Mouse (Mus musculus) A20 (cell line): ENCODE measurements at regions not wholly inside any gene's neighbourhood (a gene's known extent, or its start where the extent isn't known, plus 50 kb on each side); places are given as distances from the start of the nearest gene placed in this dataset.
"Not testable (repeated sequence)": the region's sequence is repeated elsewhere in the genome, so short reads cannot be mapped to it uniquely, and the experiment has no call there.

Experiments used
- DNase-seq: peaks from one replicate; pipeline ENCODE4 v3.0.0-alpha.2; 2011; ENCODE audit warnings: low read depth, low spot score

DNA sequence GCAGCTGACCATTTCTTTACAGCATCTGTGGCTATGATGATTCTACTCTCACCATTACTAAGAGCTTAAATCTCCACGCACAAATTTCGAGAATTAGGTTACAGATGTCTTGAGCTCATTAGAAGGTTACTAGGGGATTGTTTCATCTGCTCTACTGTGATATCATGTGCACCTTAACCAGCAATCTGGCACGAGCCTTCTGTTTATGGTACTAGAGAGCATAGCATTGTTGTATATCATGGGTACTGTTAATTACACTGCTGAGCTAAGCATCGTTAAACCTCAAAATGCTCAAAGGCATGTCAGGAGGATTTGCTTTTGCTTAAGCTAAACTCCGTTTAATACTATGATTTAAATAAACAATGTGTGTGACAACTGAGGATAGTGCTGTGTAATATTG lies 1255.9 kb upstream of the Pcdh10 start:
- DNase-seq, result no peak

DNA sequence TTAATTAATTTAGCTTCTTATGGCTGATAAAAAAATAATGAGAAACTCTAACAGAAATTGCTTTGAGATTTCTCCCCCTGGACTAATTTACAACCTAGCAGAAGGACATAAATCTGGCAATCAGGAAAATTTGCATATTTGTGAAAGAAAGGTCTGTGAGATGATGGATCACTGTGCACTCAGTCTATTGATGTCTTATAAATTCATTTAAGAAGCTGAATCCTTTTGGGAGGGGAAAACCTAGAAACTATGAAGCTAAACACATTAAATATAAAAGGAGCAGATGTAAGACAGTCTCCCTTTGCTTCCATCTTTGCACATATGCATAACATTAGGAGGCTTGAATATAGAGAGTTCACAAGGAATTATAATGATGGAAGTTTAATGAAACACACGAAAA lies 1247.5 kb upstream of the Pcdh10 start:
- DNase-seq, result no peak

DNA sequence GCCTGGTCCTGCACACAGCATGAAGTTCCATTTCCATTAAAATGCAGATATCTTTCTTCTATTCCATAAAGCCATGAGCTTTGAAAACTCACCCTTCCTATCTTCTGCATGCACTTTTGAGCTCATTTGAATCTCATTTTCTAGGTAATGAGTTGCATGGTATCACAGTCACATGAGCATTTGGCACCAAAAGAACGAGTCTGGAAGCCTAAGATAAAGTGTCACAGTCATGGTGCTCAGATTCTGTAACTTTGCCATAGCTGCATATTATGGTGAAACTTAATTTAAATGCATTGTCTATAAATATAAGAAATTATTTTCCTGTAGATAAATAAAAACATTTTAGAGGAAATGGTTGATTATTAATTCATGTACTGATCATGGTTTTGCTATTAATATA lies 1223.7 kb upstream of the Pcdh10 start:
- no peak for DNase-seq

DNA sequence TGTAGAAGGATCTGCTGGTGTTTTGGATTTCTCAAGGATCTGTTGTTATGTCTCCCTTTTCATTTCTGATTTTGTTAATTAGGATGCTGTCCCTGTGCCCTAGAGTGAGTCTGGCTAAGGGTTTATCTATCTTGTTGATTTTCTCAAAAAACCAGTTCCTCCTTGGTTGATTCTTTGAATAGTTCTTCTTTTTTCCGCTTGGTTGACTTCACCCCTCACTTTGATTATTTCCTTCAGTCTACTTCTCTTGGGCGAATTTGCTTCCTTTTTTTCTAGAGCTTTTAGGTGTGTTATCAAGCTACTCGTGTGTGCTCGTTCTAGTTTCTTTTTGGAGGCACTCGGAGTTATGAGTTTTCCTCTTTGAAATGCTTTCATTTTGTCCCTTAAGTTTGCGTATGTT lies 1178.3 kb upstream of the Pcdh10 start:
- peak; percentile 66 for DNase-seq

DNA sequence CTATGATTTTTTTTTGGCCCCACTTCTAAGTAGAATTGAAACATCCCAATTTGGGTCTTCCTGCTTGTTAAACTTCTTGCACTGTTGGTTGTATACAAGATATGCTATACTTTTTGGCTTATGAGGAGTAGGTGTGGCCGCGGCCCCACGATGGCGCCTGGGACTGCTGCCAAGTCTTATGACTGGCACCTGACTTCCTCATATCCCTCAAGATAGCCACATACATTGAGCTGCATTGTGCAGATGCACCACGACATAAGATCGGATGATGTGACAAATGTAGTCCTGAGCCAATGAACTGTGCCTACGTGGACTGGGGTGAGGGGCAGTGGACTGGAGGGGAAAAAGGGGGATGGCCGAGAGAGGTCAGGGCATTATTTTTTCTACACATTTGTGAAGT lies 1140.7 kb upstream of the Pcdh10 start:
- DNase-seq, result not testable (repeated sequence)
